Mouse (Mus musculus): ENCODE results near the gene Ugt1a6a. TPM values are rescaled to one million over a fixed set of nuclear protein-coding genes. Genes with fewer than 3 reads are reported as not detected.

The Ugt1a6a gene
- total RNA-seq, 2 experiments from 2014 or later, result 0.90 to 1.4 TPM

- DNase-seq, result no peak
Measured at GRCm38 (mm10) chr1:88250023-88250422, 115.4 kb downstream of the Ugt1a6a start.

- no peak for DNase-seq
Measured at GRCm38 (mm10) chr1:88253106-88253505, 118.5 kb downstream of the Ugt1a6a start.

GRCm38 (mm10) chr1:88253540-88253939 is 118.9 kb downstream of the Ugt1a6a start:
- DNase-seq, result no peak

GRCm38 (mm10) chr1:88254793-88255465 is 120.3 kb downstream of the Ugt1a6a start:
- DNase-seq, result peak; percentile 72

- no peak for DNase-seq
Measured at GRCm38 (mm10) chr1:88255466-88255857, 120.9 kb downstream of the Ugt1a6a start.

- no peak for DNase-seq
Measured at GRCm38 (mm10) chr1:88255989-88256754, 121.6 kb downstream of the Ugt1a6a start.

- no peak for DNase-seq
Measured at GRCm38 (mm10) chr1:88256886-88257663, 122.5 kb downstream of the Ugt1a6a start.

- no peak for DNase-seq
Measured at GRCm38 (mm10) chr1:88257681-88258080, 123.1 kb downstream of the Ugt1a6a start.

- no peak for DNase-seq
Measured at GRCm38 (mm10) chr1:88258361-88258760, 123.8 kb downstream of the Ugt1a6a start.

- DNase-seq, result no peak
Measured at GRCm38 (mm10) chr1:88258881-88259642, 124.5 kb downstream of the Ugt1a6a start.

GRCm38 (mm10) chr1:88259643-88260024 is 125.0 kb downstream of the Ugt1a6a start:
- no peak for DNase-seq

GRCm38 (mm10) chr1:88260114-88260513 is 125.5 kb downstream of the Ugt1a6a start:
- peak; percentile 68 for DNase-seq

GRCm38 (mm10) chr1:88260604-88261377 is 126.2 kb downstream of the Ugt1a6a start:
- DNase-seq, result no peak

GRCm38 (mm10) chr1:88261706-88262105 is 127.1 kb downstream of the Ugt1a6a start:
- no peak for DNase-seq

GRCm38 (mm10) chr1:88262255-88262654 is 127.6 kb downstream of the Ugt1a6a start:
- DNase-seq, result peak; percentile 72

GRCm38 (mm10) chr1:88262961-88263360 is 128.4 kb downstream of the Ugt1a6a start:
- DNase-seq, result no peak

GRCm38 (mm10) chr1:88263778-88264177 is 129.2 kb downstream of the Ugt1a6a start:
- DNase-seq, result no peak

- DNase-seq, result no peak
Measured at GRCm38 (mm10) chr1:88264237-88264868, 129.7 kb downstream of the Ugt1a6a start.

GRCm38 (mm10) chr1:88264869-88265240 is 130.2 kb downstream of the Ugt1a6a start:
- peak; percentile 69 for DNase-seq

GRCm38 (mm10) chr1:88266123-88266522 is 131.5 kb downstream of the Ugt1a6a start:
- DNase-seq, result peak; percentile 15

GRCm38 (mm10) chr1:88267489-88267888 is 132.9 kb downstream of the Ugt1a6a start:
- no peak for DNase-seq
